Comparison of ENCODE assay signal across 24 mouse cellular contexts in the genomic region with DNA sequence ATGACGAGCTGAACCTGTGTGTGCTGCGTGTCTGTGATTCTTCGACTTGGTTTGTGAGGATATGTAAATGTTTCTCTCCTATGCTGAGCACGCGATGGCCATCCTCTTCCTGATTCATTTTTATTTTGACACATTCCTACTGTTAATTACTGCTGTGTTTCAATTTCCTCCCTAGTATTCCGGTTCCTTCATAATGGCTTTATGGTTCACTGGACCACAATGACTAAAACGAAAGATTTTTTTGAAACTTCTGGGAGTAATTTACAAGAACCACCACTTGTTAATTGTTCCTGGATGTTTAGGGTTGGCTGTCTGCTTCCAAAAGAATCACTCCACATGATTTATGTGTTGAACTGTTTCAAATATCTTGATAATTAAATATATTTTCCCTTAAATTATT.
"Had no signal": no experiment of that assay in that cellular context is flagged by ENCODE, and none has a peak within 500 bp of the region (broad histone marks: within the 10 kb centered on the region; RNA-seq: fewer than 3 reads in every experiment).

No protein-coding gene starts in this region.

- H3K9ac ChIP-seq: heart, embryonic 13.5 days; heart, embryonic 15.5 days; hindbrain, embryonic 13.5 days; hindbrain, embryonic 15.5 days; limb, embryonic 12.5 days had no signal

- H3K36me3 ChIP-seq: heart, embryonic 13.5 days; heart, embryonic 15.5 days; hindbrain, embryonic 13.5 days; hindbrain, embryonic 15.5 days; limb, embryonic 12.5 days had no signal

- H3K27ac ChIP-seq: gastrocnemius, adult 2 months; heart, embryonic 13.5 days; heart, embryonic 15.5 days; hindbrain, embryonic 13.5 days; hindbrain, embryonic 15.5 days; hindbrain, postnatal 0 days; layer of hippocampus, adult 2 months; left cerebral cortex, adult 2 months; limb, embryonic 12.5 days had no signal

- H3K9me3 ChIP-seq: heart, embryonic 13.5 days; heart, embryonic 15.5 days; hindbrain, embryonic 13.5 days; hindbrain, embryonic 15.5 days; limb, embryonic 12.5 days had no signal

- DNase-seq: gastrocnemius, adult 2 months; gastrocnemius, postnatal 14 days; gastrocnemius, postnatal 36 days; heart, adult 18-20 months; heart, postnatal 14 days; heart, postnatal 36 days; kidney, adult 11 months; kidney, adult 8-10 months; kidney, postnatal 10 days; kidney, postnatal 25 days; kidney, postnatal 4 days; left cerebral cortex, postnatal 4 days; liver had no signal

- H3K27me3 ChIP-seq: heart, embryonic 13.5 days; heart, embryonic 15.5 days; hindbrain, embryonic 13.5 days; hindbrain, embryonic 15.5 days; limb, embryonic 12.5 days had no signal

- H3K4me1 ChIP-seq: heart, embryonic 13.5 days; heart, embryonic 15.5 days; hindbrain, embryonic 13.5 days; hindbrain, embryonic 15.5 days; limb, embryonic 12.5 days had no signal

- H3K4me2 ChIP-seq: heart, embryonic 11.5 days; heart, embryonic 13.5 days; heart, embryonic 15.5 days; hindbrain, embryonic 13.5 days; hindbrain, embryonic 15.5 days; limb, embryonic 12.5 days; liver, embryonic 11.5 days had no signal

- H3K4me3 ChIP-seq: gastrocnemius, adult 2 months; heart, embryonic 13.5 days; heart, embryonic 15.5 days; hindbrain, embryonic 13.5 days; hindbrain, embryonic 15.5 days; layer of hippocampus, adult 2 months; left cerebral cortex, adult 2 months; limb, embryonic 12.5 days had no signal

- ATAC-seq: hindbrain, postnatal 0 days; intestine, embryonic 16.5 days had no signal
